Mouse (Mus musculus) neural tube, embryonic 12.5 days (tissue): ENCODE measurements around the gene 0610030E20Rik. TPM values are rescaled to one million over a fixed set of nuclear protein-coding genes. Genes with fewer than 3 reads are reported as not detected.
A peak's percentile ranks its signal among the peaks of the same experiment; 100 is the strongest.

Experiments used
- ATAC-seq: fragments of 200-750 bp; cut with Nextera tagmentation; 2 replicates; pipeline ENCODE4 v1.8.0; 2017; ENCODE audit warnings: low read depth, mild to moderate bottlenecking, moderate TSS enrichment, moderate library complexity; ENCODE audit not compliant: low FRiP score
- H3K27ac ChIP-seq: fragments of 300-500 bp; sonication (generic); 2 replicates; pipeline ENCODE4 v1.5.1; 2016
- H3K27me3 ChIP-seq: fragments of 300-500 bp; sonication (generic); replicated peaks from 2 replicates; pipeline ENCODE4 v1.6.1; 2016; ENCODE audit warnings: mild to moderate bottlenecking
- H3K36me3 ChIP-seq: fragments of 300-500 bp; sonication (generic); 2 replicates; pipeline ENCODE4 v1.6.1; 2016; ENCODE audit warnings: mild to moderate bottlenecking
- H3K4me1 ChIP-seq: fragments of 300-500 bp; sonication (generic); 2 replicates; pipeline ENCODE4 v1.6.1; 2016
- H3K4me2 ChIP-seq: fragments of 300-500 bp; sonication (generic); replicated peaks from 2 replicates; pipeline ENCODE4 v1.6.1; 2016; ENCODE audit warnings: mild to moderate bottlenecking
- H3K4me3 ChIP-seq: fragments of 300-500 bp; sonication (generic); 2 replicates; pipeline ENCODE4 v1.5.1; 2016
- H3K9ac ChIP-seq: fragments of 300-500 bp; sonication (generic); 2 replicates; pipeline ENCODE4 v1.6.1; 2016; ENCODE audit warnings: mild to moderate bottlenecking
- H3K9me3 ChIP-seq: fragments of 300-500 bp; sonication (generic); 2 replicates; pipeline ENCODE4 v1.6.1; 2016; ENCODE audit warnings: mild to moderate bottlenecking
- WGBS: fragments of 180-500 bp; shearing (Covaris S2); methylation state at CpG from one replicate; pipeline ENCODE4 v1.1.7; 2016; 5-methylcytosine and 5-hydroxymethylcytosine counted together
- polyA plus RNA-seq: library from polyadenylated mRNA; unstranded; fragments of >200 nt; fragmentation: Nextera tagmentation; extraction: Ambion mirVana; gene quantifications from 2 replicates; pipeline ENCODE4 v1.2.1, GENCODE M21; 2016

Gene 0610030E20Rik
- polyA plus RNA-seq, 1 experiment from 2014 or later, result 24.8 TPM

GRCm38 (mm10) chr6:72378510-72379234 is 31.6 kb downstream of the 0610030E20Rik start:
- Histone ChIP-seq H3K4me2 (no peak overlapping the region), H3K9ac (no peak overlapping the region), H3K9me3 (no peaks in the 10 kb centered on the region), H3K4me3 (no peak overlapping the region), H3K27me3 (peaks cover 15% of the 10 kb centered on the region), H3K36me3 (no peaks in the 10 kb centered on the region), H3K4me1 (peaks cover 8% of the 10 kb centered on the region; the same call in 1 of the 2 replicates), H3K27ac (no peak overlapping the region)
- no peak for ATAC-seq
- WGBS, result 91% methylated on average over 8 of the region's 8 CpGs

DNA sequence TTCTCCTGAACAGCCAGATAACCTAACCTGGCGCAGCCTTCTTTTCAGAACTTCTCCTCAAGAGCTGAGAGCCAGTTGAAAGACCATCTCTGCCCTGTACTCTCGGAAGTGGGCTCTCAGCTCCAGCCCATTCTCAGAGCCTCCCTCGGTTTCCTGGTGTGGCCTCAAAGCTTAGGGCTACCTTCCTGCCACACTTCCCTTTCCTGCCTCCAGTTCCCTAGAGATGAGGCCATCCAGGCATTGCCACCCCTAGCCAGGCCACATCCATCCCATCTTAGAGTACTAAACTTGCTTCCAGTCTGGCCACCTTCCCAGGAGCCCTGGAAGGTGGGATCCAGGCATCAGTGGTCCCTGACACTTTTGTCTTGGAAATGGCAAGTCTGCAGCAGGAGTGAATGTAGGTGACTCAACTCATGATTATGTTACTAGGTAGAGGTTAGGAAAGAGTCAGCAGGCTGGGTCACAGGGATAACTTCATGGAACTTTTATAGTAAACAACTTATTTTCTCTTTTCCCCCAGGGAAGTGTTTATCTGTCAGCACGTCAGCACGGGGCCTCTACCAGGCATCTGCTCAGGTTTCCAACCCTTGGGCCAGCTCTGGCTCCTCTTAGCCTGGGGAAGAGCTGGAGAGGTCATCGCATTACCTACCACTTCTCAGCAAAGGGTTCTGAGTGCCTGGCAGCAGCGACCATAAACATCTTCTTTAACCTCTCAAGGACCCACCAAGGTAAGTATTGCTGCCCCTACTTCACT is 32.4 kb downstream of the 0610030E20Rik start:
- H3K4me2 ChIP-seq, result peak overlapping the region; percentile 70
- H3K36me3 ChIP-seq, result no peaks in the 10 kb centered on the region
- ATAC-seq, result no peak
- H3K4me3 ChIP-seq, result peak overlapping the region; percentile 40; the same call in 1 of the 2 replicates
- H3K4me1 ChIP-seq, result peaks cover 8% of the 10 kb centered on the region; the same call in 1 of the 2 replicates
- H3K27ac ChIP-seq, result no peak overlapping the region
- H3K9me3 ChIP-seq, result no peaks in the 10 kb centered on the region
- 45% methylated on average over 7 of the region's 7 CpGs for WGBS
- H3K27me3 ChIP-seq, result peaks cover 15% of the 10 kb centered on the region
- no peak overlapping the region; the same call in 1 of the 2 replicates for H3K9ac ChIP-seq

DNA sequence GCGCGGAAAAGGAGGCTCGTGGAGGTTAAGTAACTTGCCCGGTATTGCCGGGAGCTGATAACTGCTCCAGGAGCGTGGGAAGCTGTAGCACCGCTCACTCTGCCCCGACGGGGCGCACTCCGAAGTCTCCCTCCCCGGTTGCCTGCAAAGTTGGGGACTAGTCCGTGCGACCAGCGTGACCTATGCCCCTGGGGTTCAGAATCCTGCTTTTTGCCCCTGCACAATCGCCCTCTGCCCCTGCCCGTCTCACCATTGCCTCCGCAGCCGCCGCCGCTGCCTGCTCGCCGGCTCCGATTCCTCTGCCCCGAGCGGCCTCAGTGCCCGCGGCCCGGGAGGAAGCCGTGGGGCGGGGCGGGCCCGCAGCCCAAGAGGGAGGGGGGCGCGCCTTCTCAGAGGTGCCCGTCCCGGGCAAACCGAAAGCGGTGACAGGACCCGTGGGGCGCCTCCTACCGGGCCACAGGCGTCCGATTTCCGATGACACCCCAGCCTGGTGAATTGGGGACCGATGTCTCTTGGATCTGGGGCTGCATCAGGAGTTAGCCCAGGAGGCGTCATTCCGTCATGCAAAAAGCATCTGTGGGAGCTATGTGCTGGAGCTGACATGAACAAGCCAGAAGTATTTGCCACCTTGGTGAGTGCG is 33.1 kb downstream of the 0610030E20Rik start, which contains the start of gene Vamp5:
Gene Vamp5, minus strand, starts transcription at position 338 of the 640 bp plus-strand sequence.
- Histone ChIP-seq H3K4me3 (peak within 1 kb of the TSS; percentile 40), H3K27me3 (peaks cover 15% of the 10 kb centered on the region), H3K9me3 (no peaks in the 10 kb centered on the region), H3K9ac (peak within 1 kb of the TSS; percentile 30), H3K27ac (no peak within 1 kb of the TSS), H3K4me2 (peak within 1 kb of the TSS; percentile 70), H3K4me1 (peaks cover 8% of the 10 kb centered on the region; the same call in 1 of the 2 replicates), H3K36me3 (no peaks in the 10 kb centered on the region)
- 2% methylated on average over 49 of the region's 49 CpGs for WGBS
- peak; percentile 44; the same call in 1 of the 2 replicates for ATAC-seq

DNA sequence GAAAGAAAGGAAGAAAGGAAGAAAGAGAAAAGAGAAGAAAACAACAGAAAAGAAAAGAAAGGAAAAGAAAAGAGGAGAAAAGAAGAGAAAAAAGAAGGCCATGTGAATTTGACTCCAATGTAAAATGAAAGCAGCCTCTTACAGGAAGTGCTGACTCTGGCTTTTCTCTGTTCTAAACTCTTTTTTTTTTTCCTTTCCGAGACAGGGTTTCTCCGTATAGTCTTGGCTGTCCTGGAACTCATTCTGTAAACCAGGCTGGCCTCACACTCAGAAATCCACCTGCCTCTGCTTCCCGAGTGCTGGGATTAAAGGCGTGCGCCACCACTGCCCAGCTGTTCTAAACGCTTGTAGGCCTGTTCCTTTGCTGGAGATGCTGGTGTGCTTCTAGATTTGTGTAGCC is 35.4 kb downstream of the 0610030E20Rik start:
- ATAC-seq, result no peak
- H3K36me3 ChIP-seq, result no peaks in the 10 kb centered on the region
- no peak overlapping the region for H3K9ac ChIP-seq
- H3K27ac ChIP-seq, result no peak overlapping the region
- H3K27me3 ChIP-seq, result peaks cover 15% of the 10 kb centered on the region
- H3K4me1 ChIP-seq, result peaks cover 8% of the 10 kb centered on the region; the same call in 1 of the 2 replicates
- no peaks in the 10 kb centered on the region for H3K9me3 ChIP-seq
- no peak overlapping the region for H3K4me2 ChIP-seq
- H3K4me3 ChIP-seq, result no peak overlapping the region
- 83% methylated on average over 6 of the region's 6 CpGs for WGBS

DNA sequence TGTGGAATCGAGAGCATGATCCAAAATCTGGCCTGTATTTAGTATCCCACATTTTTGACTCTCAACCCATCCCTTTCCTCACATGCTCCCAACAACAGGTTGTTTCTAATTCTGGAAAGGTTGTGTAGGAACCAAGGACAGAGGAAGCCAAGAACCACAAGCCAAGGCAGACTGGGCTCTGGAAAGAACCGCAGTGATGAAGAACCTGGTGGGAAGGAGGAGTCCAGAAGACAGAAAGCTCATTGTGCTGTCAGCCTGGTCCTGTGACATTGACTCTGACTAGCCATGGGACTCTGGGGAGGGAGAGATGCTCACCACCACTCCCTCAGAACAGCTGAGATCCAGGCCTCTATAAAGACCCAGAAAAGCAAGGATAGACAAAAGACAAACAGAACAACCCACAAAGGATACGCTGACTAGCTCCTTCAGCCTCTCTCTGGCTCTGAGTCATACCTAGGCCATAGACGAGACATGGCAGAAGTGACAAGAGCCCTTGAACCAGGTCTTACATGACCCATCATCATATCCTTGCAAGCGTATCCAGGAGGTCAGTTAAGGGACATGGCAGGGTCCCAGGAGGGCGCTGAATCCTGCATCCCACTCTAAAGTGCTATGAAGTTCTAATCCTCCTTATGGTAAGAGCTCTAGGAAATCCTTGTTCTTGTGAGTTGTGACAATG is 36.2 kb downstream of the 0610030E20Rik start:
- H3K36me3 ChIP-seq, result no peaks in the 10 kb centered on the region
- H3K9ac ChIP-seq, result no peak overlapping the region
- peaks cover 8% of the 10 kb centered on the region; the same call in 1 of the 2 replicates for H3K4me1 ChIP-seq
- H3K27ac ChIP-seq, result no peak overlapping the region
- no peaks in the 10 kb centered on the region for H3K9me3 ChIP-seq
- no peak overlapping the region for H3K4me2 ChIP-seq
- H3K4me3 ChIP-seq, result no peak overlapping the region
- 84% methylated on average over 6 of the region's 6 CpGs for WGBS
- peaks cover 15% of the 10 kb centered on the region for H3K27me3 ChIP-seq
- ATAC-seq, result no peak

- Histone ChIP-seq H3K36me3 (no peaks in the 10 kb centered on the region), H3K27me3 (peaks cover 17% of the 10 kb centered on the region), H3K4me2 (no peak overlapping the region), H3K27ac (no peak overlapping the region), H3K9ac (no peak overlapping the region), H3K9me3 (no peaks in the 10 kb centered on the region), H3K4me3 (no peak overlapping the region), H3K4me1 (peaks cover 8% of the 10 kb centered on the region; the same call in 1 of the 2 replicates)
- WGBS, result 93% methylated on average over 7 of the region's 7 CpGs
- ATAC-seq, result no peak
These were observed 36.8 kb downstream of the 0610030E20Rik start for GRCm38 (mm10) chr6:72383952-72384351.

DNA sequence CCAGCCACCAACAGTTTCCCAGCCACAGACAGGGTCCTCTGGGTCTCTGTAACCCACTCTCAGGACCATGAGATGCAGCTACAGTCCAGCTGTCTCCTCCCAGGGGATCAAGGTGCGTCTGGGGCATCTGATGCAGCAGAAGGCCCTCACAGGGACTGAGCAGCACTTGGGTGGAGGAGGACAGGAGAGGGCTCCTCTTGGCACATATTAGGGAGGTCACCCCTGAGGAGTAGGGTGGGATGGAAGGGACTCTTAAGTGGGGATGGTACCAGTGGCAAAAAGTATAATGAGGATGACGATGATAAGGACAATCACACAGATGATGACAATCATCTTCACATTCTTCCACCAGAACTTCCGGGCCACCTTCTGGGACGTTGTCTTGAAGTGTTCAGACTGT is 38.1 kb downstream of the 0610030E20Rik start:
- Histone ChIP-seq H3K4me3 (no peak overlapping the region), H3K4me1 (peaks cover 12% of the 10 kb centered on the region), H3K36me3 (no peaks in the 10 kb centered on the region), H3K9me3 (no peaks in the 10 kb centered on the region), H3K9ac (no peak overlapping the region), H3K27ac (no peak overlapping the region), H3K27me3 (peaks cover 14% of the 10 kb centered on the region), H3K4me2 (no peak overlapping the region)
- ATAC-seq, result no peak
- 89% methylated on average over 4 of the region's 4 CpGs for WGBS

GRCm38 (mm10) chr6:72386561-72386960 is 39.4 kb downstream of the 0610030E20Rik start:
- no peak overlapping the region for H3K4me3 ChIP-seq
- no peak overlapping the region for H3K4me2 ChIP-seq
- 87% methylated on average over 2 of the region's 2 CpGs for WGBS
- no peak overlapping the region for H3K27ac ChIP-seq
- peaks cover 11% of the 10 kb centered on the region; the same call in 1 of the 2 replicates for H3K4me1 ChIP-seq
- peaks cover 15% of the 10 kb centered on the region; the same call in 1 of the 2 replicates for H3K27me3 ChIP-seq
- ATAC-seq, result no peak
- no peaks in the 10 kb centered on the region for H3K36me3 ChIP-seq
- H3K9me3 ChIP-seq, result no peaks in the 10 kb centered on the region
- no peak overlapping the region for H3K9ac ChIP-seq

- H3K27me3 ChIP-seq, result peaks cover 15% of the 10 kb centered on the region; the same call in 1 of the 2 replicates
- no peak overlapping the region for H3K4me2 ChIP-seq
- H3K36me3 ChIP-seq, result no peaks in the 10 kb centered on the region
- ATAC-seq, result no peak
- 79% methylated on average over 3 of the region's 3 CpGs for WGBS
- peaks cover 11% of the 10 kb centered on the region; the same call in 1 of the 2 replicates for H3K4me1 ChIP-seq
- H3K27ac ChIP-seq, result no peak overlapping the region
- H3K9me3 ChIP-seq, result no peaks in the 10 kb centered on the region
- H3K4me3 ChIP-seq, result no peak overlapping the region
- no peak overlapping the region for H3K9ac ChIP-seq
These were observed 40.7 kb downstream of the 0610030E20Rik start for GRCm38 (mm10) chr6:72387816-72388215.

DNA sequence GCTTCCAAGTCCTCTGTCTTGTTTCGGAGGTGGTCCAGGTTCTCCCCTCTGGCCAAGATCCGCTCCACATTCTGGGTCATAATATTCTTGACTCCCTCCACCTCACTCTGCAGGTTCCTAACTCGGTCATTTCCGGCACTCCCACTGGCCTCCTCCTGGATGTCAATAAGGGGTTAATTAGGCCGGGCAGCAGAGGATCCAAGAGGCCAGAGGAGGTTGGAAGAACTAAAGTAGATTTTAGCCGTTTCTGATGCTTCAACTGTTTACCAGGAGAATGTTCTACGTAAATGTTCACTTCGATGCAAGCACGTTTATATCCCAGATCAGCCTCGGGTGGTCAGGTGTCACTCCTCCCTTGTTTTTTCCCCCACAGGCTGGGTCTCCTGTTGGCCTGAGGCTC is 41.1 kb downstream of the 0610030E20Rik start:
- H3K4me1 ChIP-seq, result peaks cover 11% of the 10 kb centered on the region; the same call in 1 of the 2 replicates
- peaks cover 15% of the 10 kb centered on the region; the same call in 1 of the 2 replicates for H3K27me3 ChIP-seq
- H3K4me3 ChIP-seq, result no peak overlapping the region
- H3K27ac ChIP-seq, result no peak overlapping the region
- H3K4me2 ChIP-seq, result no peak overlapping the region
- H3K9me3 ChIP-seq, result no peaks in the 10 kb centered on the region
- H3K36me3 ChIP-seq, result no peaks in the 10 kb centered on the region
- 68% methylated on average over 10 of the region's 10 CpGs for WGBS
- no peak for ATAC-seq
- no peak overlapping the region for H3K9ac ChIP-seq

GRCm38 (mm10) chr6:72388791-72389329 is 41.7 kb downstream of the 0610030E20Rik start:
- Histone ChIP-seq H3K4me3 (no peak overlapping the region), H3K9ac (no peak overlapping the region), H3K4me2 (no peak overlapping the region), H3K36me3 (no peaks in the 10 kb centered on the region), H3K27ac (no peak overlapping the region), H3K9me3 (no peaks in the 10 kb centered on the region), H3K4me1 (peaks cover 11% of the 10 kb centered on the region; the same call in 1 of the 2 replicates), H3K27me3 (peaks cover 15% of the 10 kb centered on the region; the same call in 1 of the 2 replicates)
- 85% methylated on average over 6 of the region's 6 CpGs for WGBS
- no peak for ATAC-seq
